Mouse (Mus musculus) thymus, postnatal 10 days (tissue): ENCODE measurements around the gene Wnt5a.

Source experiments
- DNase-seq, 2 experiments: peaks; one replicate each; pipeline ENCODE4 v3.0.0; 2021; ENCODE audit warnings: low spot score in 2 of 2

Wnt5a gene

DNA sequence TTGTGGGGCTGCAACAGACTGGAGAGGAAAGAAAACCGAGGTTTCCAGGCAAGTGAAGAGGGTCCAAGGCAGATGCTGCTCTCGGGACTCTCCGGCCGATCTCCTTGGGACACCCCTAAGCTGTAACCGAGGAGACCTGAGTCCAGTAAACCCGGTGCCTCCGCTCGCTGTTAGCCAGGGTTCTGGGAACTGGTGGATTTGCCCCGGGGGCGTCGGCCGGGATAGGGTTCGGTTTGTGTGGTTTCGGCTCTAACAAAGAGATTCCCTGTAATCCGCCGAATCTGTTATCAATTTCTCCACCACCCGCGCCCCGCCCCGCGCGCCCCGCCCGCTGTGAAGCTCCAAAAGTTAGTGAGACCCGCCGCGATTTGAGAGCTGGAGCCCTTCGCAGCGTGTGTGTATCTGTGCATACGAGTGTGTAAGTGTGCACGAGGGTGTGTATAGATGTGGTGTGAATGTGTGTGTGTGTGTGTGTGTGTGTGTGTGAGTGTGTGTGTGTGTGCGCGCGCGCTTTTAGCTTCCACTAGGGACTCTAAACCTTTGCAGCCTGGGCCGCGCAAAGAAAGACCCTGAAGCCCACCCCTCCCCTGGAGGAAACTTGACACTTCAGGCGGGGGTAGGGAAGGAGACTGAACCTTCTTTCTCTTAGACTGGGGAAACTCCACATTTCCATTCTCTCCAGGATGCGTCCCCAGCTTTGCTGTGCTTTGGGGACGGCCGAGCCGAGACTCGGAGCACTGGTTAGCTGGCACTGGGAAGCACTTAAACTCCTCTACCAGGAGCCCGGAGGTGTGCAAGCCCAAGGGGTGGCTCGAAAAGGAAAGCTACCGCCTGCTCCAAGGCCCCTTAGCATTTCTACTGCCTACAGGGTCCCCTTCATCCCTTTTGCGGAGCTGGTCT, 5.1 kb downstream of the Wnt5a start:
- no peak for DNase-seq

- DNase-seq = no peak
Observed at GRCm38 (mm10) chr14:28510341-28511028, 5.9 kb downstream of the Wnt5a start.

- no peak for DNase-seq
Observed at GRCm38 (mm10) chr14:28511029-28511651, 6.6 kb downstream of the Wnt5a start.

DNA sequence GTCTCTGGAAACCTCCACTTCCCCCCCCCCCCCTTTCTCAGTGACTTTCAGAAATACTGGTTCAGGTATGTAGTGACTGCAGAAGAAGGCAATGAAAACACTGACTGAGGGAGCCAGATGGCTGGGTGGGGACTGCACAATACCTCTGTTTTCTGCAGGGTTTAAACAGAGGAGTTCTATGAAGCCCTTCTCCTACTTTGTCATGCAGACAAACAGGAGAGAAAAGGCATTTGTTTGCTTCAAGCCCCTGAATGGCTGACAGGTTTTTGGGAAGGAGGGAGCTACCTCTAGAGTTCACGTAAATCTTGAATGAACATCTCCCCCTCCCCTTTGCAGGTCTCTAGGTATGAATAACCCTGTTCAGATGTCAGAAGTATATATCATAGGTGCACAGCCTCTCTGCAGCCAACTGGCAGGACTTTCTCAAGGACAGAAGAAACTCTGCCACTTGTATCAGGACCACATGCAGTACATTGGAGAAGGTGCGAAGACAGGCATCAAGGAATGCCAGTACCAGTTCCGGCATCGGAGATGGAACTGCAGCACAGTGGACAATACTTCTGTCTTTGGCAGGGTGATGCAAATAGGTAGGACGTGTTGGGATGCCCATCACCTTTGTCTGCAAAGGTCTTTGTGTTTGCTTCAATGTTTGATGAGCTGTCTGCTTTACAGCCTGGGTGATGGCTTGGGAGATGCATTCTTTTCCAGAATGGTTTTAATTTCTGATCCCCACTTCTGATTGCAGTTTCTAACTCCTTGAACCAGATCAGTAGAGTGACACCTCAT, 8.4 kb downstream of the Wnt5a start:
- no peak for DNase-seq

- DNase-seq = no peak
Observed at GRCm38 (mm10) chr14:28514171-28514570, 9.6 kb downstream of the Wnt5a start.

DNA sequence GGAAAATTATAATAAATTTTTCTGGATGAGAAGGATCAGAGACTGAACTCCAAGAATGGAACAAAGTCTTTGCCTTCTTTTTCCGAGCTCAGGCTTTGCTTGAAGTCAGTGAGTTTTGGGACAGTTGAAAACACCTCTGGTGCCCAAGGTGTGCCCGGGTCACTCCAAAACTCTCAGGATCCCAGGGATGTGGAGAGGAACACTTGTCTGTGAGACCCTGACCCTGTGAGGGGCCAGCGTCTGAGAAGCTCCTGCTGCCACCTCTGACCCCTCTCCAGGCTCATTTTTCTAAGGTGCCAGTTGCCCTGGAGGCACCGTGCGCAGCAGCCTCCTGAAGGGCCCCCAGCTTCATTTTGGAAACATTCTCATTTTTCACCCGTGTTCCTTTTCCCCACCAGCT, 10.8 kb downstream of the Wnt5a start:
- DNase-seq = no peak

- DNase-seq = no peak
Observed at GRCm38 (mm10) chr14:28517631-28518560, 13.3 kb downstream of the Wnt5a start.

- DNase-seq = no peak
Observed at GRCm38 (mm10) chr14:28521106-28521505, 16.6 kb downstream of the Wnt5a start.

GRCm38 (mm10) chr14:28522611-28523010, 18.1 kb downstream of the Wnt5a start:
- no peak for DNase-seq

GRCm38 (mm10) chr14:28525566-28525965, 21.0 kb downstream of the Wnt5a start:
- no peak for DNase-seq

GRCm38 (mm10) chr14:28528151-28528685, 23.7 kb downstream of the Wnt5a start:
- no peak for DNase-seq

DNA sequence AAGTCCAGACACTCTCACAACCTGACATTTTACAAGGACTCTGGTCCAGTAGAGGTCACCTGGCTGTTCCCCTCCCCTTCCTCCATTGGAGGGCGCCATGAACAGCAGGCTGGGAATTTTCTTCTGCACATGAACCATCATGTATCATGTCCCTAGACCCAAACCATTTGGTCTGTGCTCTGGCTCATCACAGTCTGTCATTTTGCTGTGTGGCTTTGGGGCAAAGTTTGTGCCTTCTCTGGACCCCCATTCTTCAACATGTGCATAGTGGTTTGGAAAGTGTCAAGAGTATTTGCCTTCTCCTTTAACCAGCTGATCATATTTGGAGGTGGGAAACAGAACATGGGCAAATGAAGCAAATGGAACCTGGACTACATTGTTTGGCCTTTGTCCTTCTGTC, 27.0 kb downstream of the Wnt5a start:
- no peak for DNase-seq

GRCm38 (mm10) chr14:28532943-28533342, 28.4 kb downstream of the Wnt5a start:
- no peak for DNase-seq

DNA sequence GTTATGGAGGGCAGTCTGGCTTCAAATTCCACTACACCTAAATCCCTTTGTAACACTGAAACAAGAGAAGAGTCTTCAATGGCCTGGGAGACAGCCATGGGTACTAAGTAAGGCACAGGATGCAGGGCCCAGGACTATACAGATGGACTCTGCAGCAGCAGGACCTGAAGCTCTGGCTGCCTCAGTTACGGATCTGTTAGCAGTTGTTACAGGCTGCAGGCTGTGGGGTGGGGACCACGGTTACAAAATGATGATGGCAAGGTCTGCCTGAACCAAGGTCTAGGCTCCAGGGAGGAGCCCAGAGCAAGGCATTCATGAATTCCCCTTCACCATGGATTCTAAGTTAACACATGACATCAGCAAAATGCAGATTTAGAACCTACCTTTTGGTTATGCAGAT, 29.3 kb downstream of the Wnt5a start:
- no peak for DNase-seq

GRCm38 (mm10) chr14:28535814-28536213, 31.3 kb downstream of the Wnt5a start:
- DNase-seq = no peak

DNA sequence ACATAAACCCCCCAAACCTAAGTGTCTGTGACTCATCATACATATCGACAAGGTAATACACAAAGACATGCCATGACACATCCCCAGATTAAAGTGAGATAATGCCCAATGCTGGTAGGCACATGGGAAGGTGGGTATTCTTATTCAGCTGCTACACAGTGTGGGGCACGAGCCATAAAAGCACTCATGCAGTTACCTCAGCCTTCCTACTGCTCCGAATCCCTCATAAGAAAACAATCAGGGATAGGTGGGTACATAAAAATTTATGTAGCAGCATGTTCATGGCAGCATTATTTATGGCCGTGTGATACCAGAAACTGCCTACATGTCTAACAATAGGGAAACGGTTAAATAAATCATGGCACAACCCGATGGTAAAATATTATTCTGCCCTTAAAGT, 35.0 kb downstream of the Wnt5a start:
- DNase-seq = no peak

DNA sequence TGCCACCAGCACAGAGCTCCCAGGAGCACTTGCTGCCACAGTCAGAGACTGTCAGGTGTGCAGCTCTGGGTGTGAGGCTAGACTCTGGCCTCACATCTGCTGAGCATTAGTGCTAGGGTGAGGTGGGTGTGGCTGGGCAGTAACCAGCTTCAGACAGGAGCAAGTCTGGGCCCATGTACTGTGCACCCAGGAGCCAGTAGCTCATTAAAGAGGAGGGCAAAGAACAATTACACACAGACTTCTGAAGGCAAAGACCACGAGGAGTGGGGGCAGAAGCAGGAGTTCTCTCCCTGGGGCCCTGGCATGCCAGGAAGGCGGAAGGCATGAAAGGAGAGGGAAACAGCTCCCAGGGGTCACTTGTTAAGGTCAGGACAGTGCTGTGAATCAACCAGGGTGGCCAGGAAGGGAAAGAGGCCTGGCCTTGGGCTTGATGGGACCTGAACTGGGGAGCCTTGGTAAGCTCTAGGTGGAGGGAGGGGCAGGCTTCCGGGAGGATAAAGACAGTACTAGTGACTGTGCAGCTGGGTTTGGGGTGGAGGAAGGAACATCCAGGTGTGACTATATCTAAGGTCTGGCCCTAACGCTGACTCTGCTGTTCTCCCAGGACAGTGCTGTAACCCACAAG, 37.7 kb downstream of the Wnt5a start:
- no peak for DNase-seq

DNA sequence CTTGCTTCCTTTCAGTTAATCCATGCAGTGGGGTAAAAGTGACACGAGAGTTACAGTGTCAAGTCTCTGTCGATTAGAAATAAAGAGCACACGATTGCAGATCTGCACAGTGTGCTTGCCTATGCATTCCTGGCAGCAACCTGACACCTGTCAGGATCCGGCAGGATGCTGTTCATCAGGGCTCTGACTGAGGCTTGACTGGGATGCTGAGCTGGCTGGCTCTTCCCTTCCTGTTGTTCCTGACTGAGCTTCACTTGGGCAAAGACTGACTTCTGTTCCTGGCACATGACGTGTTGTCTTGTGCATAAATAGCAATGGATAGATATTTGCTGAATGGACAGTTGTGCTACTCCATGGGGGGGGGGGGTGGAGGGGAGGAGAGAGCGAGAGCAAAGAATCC, 57.3 kb downstream of the Wnt5a start:
- DNase-seq = no peak
